Mouse (Mus musculus): Measurements from ENCODE around the gene Rhoc.
A peak's percentile ranks its signal among the peaks of the same experiment; 100 is the strongest.
"Not testable (repeated sequence)": the region's sequence is repeated elsewhere in the genome, so short reads cannot be mapped to it uniquely, and the experiment has no call there.

Rhoc gene

DNA sequence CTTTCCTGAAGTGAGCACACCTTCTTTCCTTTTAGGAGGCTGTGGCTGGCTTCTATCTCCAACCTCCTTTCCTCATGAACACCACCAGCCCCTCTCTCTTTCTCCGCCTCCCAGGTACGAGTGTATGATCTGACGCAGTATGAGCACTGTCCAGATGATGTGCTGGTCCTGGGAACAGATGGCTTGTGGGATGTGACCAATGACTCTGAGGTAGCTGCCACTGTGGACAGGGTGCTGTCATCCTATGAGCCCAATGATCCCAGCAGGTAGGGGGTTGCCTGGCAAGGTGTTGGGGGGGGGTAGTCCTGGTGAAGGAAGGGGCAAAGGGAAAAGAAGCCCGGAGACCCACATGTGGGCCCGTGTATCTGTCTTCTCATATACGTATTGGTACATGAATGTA, 2.9 kb upstream of the Rhoc start:
- no peak for DNase-seq (ENCODE audit: low spot score)

DNA sequence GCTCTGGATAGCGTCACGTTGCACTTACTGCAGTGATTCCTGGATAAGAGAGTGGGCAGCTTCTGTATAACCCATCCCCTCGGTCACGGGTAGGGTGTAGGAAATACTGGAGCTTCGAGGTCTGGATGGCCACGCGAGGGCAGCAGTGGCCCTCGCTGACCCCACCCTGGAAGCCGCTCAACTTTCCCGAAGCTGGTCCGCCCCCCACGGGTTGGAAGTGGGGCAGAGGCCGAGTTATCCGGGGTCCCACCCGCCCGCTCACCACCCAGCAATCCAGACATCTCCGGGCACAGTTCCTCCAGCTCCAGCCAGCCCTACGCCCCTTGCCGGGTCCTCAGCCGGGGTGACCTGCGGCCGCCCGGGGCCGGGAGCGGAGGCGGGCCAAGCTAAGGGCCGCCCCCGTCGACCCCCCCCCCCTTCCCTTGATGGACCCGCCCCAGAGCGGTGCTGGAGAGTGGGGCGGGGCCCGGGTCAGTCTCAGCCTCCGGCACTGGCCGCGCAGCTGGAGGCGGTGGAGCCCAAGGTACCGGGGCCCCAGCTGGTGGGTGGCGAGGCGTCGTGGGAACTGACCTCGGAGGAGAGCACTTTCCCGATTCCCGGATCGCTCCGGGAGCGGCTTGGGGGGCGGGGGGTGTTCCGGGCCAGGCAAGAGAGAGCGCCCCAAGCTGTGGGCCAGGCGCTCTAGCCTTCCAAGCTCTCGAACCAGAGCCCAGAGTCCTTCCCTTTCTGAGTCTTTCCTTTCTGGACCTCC, 561 bp downstream of the Rhoc start:
- DNase-seq (ENCODE audit: low spot score): no peak

DNA sequence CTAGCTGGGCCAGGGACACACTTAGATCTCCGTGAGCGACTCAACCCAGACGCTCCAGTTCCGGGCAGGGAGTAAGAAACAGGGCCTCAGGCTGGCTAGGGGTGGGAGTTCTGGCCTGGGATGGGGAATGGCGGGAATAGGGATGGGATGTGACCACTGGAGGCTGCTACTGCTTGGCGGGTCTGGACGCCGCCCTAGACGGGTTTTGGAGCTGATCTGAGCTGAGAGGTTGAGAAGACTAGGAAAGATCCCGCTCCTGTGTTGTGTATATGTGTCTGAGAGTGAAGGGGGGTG, 1.1 kb downstream of the Rhoc start:
- no peak for DNase-seq (ENCODE audit: low spot score)

DNA sequence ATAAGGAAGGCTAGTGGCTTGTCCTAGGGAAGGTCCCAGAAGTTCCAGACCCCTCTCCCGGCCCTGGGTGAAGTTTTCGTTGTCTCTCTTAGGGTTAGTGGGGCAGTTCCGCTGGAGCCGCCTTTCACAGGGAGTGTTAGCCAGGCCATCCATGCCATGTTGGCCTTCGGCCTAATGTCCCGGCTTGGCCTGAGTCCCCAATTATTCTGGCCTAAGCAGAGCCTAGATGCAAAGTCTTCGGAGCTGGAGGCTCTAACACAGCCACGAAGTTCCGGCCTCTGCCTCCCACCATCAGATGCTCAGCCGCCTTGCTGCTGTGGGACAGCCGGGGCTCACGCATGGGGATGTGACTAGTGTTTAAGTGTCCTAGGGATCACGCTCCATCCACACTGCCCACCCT, 1.6 kb downstream of the Rhoc start:
- no peak for DNase-seq (ENCODE audit: low spot score)

DNA sequence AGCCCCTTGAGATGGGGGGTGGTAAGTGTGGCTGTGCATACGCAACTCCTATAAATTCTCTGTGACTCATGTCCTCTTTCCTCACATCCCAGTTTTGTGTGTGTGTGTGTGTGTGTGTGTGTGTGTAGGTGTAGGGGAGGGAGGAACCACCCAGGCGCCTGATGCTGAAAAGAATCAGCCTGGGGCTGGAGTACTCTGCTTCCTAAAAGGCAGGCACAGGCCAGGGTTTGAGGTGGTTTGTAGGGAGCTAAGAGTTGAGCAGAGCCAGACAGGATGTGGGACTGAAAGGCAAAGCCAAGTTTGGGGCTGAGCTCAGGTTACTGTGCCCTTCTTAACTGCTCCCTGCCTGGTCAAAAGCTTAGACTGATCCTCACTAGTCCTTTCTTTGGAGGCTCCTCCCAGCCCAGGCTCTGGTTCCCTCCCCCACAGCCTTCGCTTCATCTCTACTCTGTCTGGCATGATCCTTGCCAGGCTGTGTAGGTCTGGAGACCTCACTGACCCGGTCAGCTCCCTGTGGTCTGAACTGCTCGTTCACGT, 2.3 kb downstream of the Rhoc start:
- DNase-seq (ENCODE audit: low spot score): no peak

DNA sequence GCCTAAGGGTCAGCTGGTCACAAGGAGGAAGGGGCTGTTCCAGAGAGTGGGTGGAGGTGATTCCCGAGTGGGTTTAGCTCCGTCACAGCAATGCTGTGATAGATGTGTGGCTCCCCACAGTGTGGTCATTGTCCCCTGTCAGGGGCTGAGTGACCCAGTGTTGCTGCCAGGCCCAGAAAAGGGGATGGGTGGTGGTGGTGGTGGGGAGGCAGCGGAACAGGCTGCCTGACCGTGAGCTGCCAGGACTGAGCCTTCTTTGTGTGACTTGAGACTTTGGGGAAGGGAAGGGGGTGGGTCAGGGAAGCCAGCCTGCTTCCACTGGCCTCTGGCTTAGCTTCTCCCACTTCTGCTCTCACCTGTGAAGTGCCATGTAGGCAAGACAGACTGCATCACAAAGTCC, 2.8 kb downstream of the Rhoc start:
- DNase-seq (ENCODE audit: low spot score): no peak

DNA sequence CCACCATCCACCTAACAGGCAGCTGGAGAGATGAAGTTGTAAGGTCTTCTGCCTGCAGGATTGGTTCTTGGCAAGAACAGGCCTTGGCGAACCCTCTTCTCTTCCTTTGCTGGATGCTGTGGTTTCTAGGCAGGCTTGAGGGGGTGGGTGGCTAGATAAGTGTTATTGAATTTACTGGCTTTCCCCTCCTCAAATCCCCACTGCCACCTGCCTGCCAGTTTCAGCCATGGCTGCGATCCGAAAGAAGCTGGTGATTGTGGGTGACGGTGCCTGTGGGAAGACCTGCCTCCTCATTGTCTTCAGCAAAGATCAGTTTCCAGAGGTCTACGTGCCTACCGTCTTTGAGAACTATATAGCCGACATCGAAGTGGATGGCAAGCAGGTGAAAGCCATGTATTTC, 3.5 kb downstream of the Rhoc start:
- DNase-seq (ENCODE audit: low spot score): no peak

DNA sequence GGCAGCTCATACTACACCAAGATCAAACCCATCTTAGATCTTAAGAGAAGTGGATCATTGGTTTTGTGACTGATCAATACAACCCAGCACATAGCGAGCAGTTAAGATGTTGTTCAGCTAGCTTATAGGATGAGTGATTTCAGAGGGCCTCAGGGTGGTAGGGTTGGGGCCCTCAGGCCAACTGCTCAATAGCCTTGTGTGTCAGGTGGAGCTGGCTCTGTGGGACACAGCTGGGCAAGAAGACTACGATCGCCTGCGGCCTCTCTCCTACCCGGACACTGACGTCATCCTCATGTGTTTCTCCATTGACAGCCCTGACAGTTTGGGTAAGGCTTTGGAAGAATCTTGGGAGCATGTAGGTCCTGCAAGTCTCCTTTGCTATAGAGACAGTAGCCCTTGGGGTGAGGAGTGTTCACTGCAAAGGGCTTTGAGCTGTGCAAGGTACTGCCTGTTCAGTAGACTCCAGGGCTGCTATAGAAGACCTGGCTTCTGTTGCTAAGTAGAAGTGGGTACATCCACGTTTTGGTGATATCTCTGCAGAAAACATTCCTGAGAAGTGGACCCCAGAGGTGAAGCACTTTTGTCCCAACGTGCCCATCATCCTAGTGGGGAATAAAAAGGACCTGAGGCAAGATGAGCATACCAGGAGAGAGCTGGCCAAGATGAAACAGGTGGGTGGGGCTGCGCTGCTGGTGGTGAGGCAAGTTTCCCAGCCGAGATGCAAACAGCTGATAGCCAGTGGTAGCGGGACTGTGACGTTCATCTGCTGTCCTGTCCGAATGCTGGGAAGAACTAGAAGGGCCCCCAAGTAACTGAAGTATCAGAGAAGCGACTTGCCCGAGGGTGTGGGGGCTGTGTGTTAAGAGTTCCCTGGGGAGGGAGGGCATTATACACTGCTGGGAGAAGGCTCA, 4.4 kb downstream of the Rhoc start:
- no peak for DNase-seq (ENCODE audit: low spot score)

DNA sequence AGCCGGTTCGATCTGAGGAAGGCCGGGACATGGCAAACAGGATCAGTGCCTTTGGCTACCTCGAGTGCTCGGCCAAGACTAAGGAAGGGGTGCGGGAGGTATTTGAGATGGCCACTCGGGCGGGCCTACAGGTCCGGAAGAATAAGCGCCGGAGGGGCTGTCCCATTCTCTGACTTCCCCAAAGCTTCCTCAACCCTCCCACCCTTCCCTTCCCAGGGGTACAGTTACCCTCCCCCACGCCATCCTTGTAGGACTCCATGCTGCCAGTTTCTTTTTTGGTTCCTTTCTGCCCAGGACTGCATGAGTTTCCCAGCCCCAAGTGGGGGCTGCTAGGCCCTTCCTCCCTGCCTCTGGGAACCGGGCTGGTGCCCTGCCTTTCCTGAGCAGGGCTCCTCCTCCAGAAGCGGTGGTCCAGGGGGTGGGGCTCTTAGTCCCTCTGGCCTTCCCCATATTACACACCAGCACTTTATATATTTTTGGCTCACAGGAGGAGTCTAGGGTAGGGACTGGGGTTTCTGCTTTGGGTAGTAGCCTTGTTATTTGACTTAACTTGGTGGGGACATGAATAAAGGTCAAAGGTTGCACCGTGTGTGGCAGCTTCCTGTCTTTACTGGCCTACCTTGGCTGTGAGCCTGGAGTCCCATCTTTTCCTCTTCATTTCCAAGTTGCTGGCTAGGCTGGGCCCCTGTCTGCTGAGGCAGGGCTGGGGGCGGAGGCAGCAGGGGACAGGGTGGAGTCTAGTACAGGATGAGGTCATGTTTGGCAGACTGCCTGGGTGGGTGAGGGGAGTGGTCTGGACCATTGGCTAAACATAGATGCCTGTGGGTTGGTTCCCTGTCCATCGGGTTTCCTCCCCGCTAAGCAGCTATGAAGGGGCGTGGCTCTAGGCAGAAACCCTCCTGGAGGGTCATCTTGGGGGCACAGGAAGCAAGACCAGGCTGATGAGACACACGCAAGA, 6.0 kb downstream of the Rhoc start:
- DNase-seq (ENCODE audit: low spot score): peak; percentile 71

DNA sequence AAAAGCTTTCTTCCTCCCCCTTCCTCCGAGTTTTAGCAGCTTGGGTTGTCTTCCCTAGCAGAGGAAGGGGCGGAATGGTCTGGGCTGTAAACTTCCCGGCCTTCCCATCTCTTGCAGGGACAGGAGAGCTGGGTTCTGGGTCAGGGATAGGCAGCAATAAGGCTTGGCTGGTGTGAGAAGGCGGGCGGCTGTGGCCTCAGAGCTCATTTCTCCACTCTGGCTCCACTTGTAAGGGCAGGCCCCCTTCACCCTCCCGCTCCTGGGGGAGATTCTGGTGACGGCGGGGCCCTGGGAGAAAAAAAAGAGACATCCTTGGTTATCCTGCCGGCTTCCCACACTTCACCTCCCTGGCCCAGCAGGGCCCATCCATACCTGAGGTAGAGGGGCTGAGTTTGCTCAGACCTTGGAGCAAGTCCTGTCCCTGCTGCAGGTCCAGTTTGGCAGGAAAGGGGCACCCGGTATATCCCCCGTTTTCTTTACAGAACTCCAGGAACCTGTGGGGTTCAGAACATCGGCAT, 6.8 kb downstream of the Rhoc start:
- DNase-seq (ENCODE audit: low spot score): no peak

DNA sequence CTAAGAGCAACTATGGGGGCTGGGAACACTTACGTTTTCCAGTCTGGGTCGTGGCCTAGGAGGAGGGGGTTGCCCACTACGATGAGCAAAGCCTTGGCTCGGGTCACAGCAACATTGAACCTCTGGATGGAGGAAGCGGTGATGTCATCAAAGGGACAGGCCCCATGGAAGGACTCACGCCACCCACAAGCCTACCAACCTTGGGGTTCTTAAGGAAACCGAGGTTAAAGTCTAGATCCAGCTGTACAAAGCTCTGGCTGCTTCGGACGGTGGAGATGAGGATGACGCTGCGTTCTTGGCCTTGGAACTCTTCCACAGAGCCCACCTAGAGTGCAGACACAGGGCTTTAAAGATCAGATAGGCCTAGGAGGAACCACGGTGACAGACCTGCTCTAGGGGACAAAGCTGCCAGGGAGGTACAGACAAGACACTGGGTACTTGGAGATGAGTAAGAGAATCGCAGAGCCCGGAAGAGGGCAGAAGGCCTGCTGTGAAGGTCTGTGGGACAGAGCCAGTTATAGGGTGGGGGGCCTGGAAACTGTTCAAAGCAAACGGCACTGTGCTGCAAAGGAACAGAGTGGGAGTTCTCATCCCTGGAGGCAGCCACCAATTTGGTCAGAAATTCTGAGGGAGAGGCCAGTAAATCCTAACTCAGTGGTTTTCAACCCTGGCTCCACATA, 7.6 kb downstream of the Rhoc start:
- no peak for DNase-seq (ENCODE audit: low spot score)

DNA sequence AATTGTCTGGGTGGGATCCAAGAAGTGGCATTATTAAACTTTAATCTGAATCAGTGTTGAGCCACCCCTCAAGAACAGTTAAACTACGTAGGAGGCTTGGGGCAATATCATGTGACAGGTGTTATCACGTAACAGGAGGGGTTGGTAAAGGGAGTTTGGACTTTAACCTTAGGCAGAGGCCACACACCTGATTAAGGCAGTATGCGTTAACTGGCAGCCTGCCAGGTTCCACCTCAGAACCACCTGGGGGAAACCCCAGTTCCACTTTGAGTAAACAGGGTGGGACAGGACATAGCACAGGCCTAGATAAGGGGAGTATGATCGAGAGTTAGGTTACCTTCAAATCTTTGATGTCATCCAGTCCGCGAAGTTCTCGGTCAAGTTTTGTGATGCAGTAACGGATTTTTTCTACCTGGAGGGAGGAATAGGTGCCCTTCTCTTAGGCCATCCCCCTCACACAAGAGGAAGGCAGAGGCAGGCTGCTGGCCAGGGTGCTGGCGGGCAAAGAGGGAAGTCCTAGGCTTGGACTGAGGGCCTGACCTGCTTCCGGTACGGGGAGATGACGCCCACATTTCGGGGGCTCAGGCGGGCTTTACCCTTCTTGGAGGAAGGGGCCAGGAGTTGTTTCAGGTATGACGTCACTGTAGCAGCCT, 8.4 kb downstream of the Rhoc start:
- no peak for DNase-seq (ENCODE audit: low spot score)

DNA sequence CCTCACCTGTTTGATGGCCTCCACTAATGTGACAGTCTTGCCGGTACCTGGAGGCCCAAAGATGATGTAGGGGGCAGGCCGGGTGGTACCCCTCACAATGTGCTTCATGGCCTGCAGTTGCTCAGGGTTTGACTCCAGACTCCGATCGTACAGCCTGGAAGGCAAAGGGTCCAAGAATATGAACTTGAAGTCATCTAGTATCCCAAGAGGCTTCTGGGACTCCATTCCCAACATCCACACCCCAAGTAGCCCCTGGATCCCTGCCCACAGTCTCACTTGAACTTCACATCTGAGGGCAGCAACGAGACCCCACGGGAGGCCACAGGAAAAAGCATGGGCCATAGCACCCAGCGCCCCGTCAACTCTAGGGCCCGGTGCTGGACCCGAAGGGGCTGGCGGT, 12.5 kb downstream of the Rhoc start:
- no peak for DNase-seq (ENCODE audit: low spot score)

DNA sequence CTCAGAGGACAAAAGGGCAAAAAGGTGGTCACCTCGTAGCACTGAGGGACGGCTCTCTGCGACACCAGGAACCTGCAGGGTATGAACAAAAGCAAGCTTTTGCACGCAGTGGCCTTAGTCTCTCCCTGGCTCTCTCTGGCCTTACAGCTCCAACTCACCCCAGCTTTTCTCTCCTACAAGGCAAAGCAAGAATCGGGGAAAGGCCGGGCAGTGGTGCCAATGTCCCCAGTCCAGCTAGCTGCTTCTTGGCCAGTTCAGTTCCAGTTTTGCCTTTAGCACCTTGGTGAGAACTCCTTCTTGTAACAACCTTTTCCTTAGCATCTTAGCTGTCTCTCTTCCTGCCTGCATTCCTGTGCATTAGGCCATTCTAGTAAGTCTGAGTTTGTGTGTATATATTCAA, 13.3 kb downstream of the Rhoc start:
- no peak for DNase-seq (ENCODE audit: low spot score)

DNA sequence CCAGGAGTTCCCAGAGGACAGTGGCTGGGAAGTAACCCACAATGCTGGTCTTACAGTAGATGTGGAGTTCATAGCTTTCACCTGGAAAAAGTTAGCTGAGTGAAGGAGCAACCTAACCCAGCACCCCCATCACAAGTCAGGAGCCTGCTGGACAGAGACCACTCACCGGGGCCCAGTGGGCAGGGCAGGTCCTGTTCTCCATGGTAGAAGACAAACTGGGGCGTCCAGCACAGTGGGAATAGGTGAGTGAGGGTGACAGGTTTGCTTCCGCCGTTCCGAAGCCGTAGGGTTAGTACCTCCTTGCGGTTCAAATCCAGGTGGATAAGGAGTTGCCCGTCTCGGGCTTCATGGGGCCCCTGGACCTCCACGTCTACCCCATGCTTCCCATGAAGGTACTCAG, 16.1 kb downstream of the Rhoc start:
- DNase-seq (ENCODE audit: low spot score): no peak

DNA sequence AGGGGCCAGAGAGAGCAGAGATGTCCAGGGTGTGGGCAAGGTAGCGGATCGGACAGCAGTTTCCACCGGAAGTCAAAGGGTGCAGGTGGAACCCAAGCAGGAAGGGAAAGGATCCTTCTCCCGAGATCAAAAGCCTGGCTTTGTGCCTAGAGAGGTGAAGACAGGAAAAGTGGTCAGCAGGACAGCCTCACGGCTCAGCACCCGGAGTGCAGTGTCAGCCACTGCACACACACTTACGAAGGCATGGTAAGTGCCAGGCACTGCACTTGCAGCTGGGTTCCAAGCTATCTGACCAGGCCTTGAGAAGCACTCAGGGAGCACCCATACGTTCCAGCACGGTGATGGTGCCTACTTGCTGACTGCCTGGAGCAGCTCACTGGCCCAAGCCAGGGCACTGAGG, 17.4 kb downstream of the Rhoc start:
- no peak for DNase-seq (ENCODE audit: low spot score)

DNA sequence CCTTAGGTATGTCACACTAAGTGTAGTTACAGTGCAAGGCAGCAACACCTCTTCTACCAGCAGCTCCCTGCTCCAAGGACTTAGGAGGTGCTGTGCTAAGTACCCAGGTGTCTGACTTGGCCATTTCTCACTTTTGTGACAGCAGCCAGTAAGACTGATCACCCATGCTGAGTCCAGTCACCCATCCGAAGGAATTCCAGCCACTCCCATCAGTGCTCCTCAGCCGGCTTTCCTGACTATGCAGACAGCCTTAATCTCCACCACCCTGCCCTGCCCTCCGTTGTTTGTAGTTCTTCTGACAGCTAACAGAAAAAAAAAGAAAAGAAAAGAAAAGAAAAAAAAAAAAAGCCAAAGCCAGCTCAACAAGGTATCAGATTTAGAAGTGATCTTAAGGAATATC, 23.6 kb downstream of the Rhoc start:
- no peak for DNase-seq (ENCODE audit: low spot score)

DNA sequence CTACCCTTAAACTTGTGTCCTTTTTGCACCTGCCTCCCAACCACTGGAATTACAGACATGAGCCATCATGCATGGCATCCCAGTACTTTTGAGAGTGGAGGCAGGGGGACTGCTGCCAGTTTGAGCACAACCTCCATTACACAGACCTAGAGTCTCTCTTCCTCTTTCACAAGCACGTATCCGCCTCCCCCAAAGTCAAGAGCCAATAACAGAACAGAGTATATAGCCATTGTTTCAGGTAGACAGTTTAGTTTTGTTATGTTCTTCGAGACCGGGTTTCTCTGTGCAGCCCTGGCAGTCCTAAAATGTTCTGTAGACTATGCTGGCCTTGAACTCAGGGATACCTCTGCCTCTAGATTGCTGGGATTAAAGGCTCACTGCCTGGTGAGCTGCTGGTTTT, 24.1 kb downstream of the Rhoc start:
- no peak for DNase-seq (ENCODE audit: low spot score)

DNA sequence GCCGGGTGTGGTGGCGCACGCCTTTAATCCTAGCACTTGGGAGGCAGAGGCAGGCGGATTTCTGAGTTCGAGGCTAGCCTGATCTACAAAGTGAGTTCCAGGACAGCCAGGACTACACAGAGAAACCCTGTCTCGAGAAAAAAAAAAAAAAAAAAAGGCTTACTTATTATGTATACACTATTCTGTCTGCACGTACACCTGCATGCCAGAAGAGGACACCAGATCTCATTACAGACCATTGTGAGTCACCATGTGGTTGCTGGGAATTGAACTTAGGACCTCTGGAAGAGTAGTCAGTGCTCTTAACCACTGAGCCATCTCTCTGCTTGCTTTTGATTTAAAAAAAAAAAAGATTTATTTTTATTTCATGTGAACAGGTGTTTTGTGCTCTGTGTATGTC, 25.1 kb downstream of the Rhoc start:
- not testable (repeated sequence) for DNase-seq (ENCODE audit: low spot score)

DNA sequence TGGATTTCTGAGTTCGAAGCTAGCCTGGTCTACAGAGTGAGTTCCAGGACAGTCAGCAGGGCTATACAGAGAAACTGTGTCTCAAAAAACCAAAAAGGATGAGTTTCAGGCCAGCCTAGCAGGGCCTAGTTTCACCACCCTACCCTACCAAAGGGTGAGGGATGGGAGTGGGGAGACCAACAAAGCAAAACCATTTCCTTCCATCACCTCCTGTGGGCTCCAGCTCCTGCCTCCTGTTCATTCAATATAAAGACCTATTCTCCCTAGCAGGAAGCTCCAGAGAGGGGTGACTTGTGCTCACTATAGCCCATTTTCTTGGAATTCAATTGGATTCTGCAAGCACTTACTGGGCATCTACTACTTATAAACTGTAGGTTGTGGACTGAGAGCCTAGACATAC, 26.6 kb downstream of the Rhoc start:
- no peak for DNase-seq (ENCODE audit: low spot score)

DNA sequence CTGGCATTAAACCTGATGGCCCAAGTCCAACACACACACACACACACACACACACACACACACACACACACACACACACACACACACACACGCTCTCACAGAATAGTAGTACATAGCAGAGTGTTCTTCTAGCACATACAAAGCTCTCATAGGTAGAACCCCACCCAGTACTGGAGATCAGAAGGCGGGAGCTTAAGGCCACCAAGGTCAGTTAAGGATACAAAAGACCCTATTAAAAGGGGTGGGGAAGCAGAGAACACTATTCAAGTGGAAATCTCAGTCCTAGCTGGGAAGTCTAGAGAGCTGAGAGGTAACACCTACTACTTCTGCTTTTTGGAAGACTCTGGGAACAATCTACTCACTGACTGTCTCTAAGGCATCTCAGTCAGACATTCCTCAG, 27.2 kb downstream of the Rhoc start:
- no peak for DNase-seq (ENCODE audit: low spot score)

Measured in layer of hippocampus, adult 9-10 months (tissue).